Mouse (Mus musculus) stomach, embryonic 16.5 days (tissue): ENCODE data around the gene 4930486L24Rik. TPM values are rescaled to one million over a fixed set of nuclear protein-coding genes. Genes with fewer than 3 reads are reported as not detected.

ENCODE experiments used
- ATAC-seq: fragments of 200-750 bp; cut with Nextera tagmentation; 2 replicates; pipeline ENCODE4 v1.8.0; 2017; ENCODE audit warnings: moderate number of reproducible peaks, moderate TSS enrichment; ENCODE audit not compliant: insufficient read depth, low FRiP score
- H3K27ac ChIP-seq: fragments of 300-500 bp; sonication (generic); 2 replicates; pipeline ENCODE4 v1.5.1; 2014; ENCODE audit warnings: low read length
- H3K27me3 ChIP-seq: fragments of 300-500 bp; sonication (generic); 2 replicates; pipeline ENCODE4 v1.6.1; 2014; ENCODE audit warnings: low read length, control low read depth, mixed read lengths; ENCODE audit not compliant: control insufficient read depth, insufficient read depth
- H3K36me3 ChIP-seq: fragments of 300-500 bp; sonication (generic); 2 replicates; pipeline ENCODE4 v1.6.1; 2014; ENCODE audit warnings: low read length; ENCODE audit not compliant: control insufficient read depth, insufficient read depth
- H3K4me1 ChIP-seq: fragments of 300-500 bp; sonication (generic); 2 replicates; pipeline ENCODE4 v1.6.1; 2014; ENCODE audit warnings: low read length, control low read depth, mixed read lengths; ENCODE audit not compliant: control insufficient read depth, insufficient read depth
- H3K4me2 ChIP-seq: fragments of 300-500 bp; sonication (generic); 2 replicates; pipeline ENCODE4 v1.6.1; 2014; ENCODE audit warnings: low read depth, low read length, mixed read lengths
- H3K4me3 ChIP-seq: fragments of 300-500 bp; sonication (generic); replicated peaks from 2 replicates; pipeline ENCODE4 v1.5.1; 2014; ENCODE audit warnings: mild to moderate bottlenecking, low read length
- H3K9ac ChIP-seq: fragments of 300-500 bp; sonication (generic); 2 replicates; pipeline ENCODE4 v1.6.1; 2014; ENCODE audit warnings: low read length
- H3K9me3 ChIP-seq: fragments of 300-500 bp; sonication (generic); replicated peaks from 2 replicates; pipeline ENCODE4 v1.6.1; 2016; ENCODE audit warnings: low read length, control low read depth; ENCODE audit not compliant: control insufficient read depth
- WGBS: fragments of 180-500 bp; shearing (Covaris S2); extraction: QIAGEN DNeasy Blood & Tissue Kit; methylation state at CpG from one replicate; pipeline ENCODE4 v1.1.7; 2014; 5-methylcytosine and 5-hydroxymethylcytosine counted together
- polyA plus RNA-seq: library from polyadenylated mRNA; unstranded; fragments of >200 nt; fragmentation: Nextera tagmentation; extraction: Ambion mirVana; gene quantifications from 2 replicates; pipeline ENCODE4 v1.2.1, GENCODE M21; 2015

Gene 4930486L24Rik
- polyA plus RNA-seq, 1 experiment from 2014 or later, result not detected

GRCm38 (mm10) chr13:60839353-60839902, 24.8 kb downstream of the 4930486L24Rik start:
- H3K27me3 ChIP-seq, result no peaks in the 10 kb centered on the region
- H3K9ac ChIP-seq, result no peak overlapping the region
- H3K4me2 ChIP-seq, result no peak overlapping the region
- ATAC-seq, result no peak
- no peak overlapping the region for H3K27ac ChIP-seq
- H3K4me3 ChIP-seq, result no peak overlapping the region
- H3K36me3 ChIP-seq, result no peaks in the 10 kb centered on the region
- H3K9me3 ChIP-seq, result no peaks in the 10 kb centered on the region
- H3K4me1 ChIP-seq, result no peaks in the 10 kb centered on the region
- WGBS, result 76% methylated on average over 2 of the region's 2 CpGs

GRCm38 (mm10) chr13:60826052-60826451, 38.2 kb downstream of the 4930486L24Rik start:
- H3K36me3 ChIP-seq, result no peaks in the 10 kb centered on the region
- no peaks in the 10 kb centered on the region for H3K9me3 ChIP-seq
- no peak for ATAC-seq
- H3K4me3 ChIP-seq, result no peak overlapping the region
- H3K27ac ChIP-seq, result no peak overlapping the region
- H3K9ac ChIP-seq, result no peak overlapping the region
- H3K4me2 ChIP-seq, result no peak overlapping the region
- no peaks in the 10 kb centered on the region for H3K4me1 ChIP-seq
- no peaks in the 10 kb centered on the region for H3K27me3 ChIP-seq
- whole genome bisulfite sequencing, result 59% methylated on average over 3 of the region's 3 CpGs

GRCm38 (mm10) chr13:60820486-60821175, 43.6 kb downstream of the 4930486L24Rik start:
- ATAC-seq, result no peak
- Histone ChIP-seq H3K36me3 (no peaks in the 10 kb centered on the region), H3K9me3 (no peaks in the 10 kb centered on the region), H3K9ac (no peak overlapping the region), H3K27me3 (no peaks in the 10 kb centered on the region), H3K4me3 (no peak overlapping the region), H3K4me2 (no peak overlapping the region), H3K4me1 (no peaks in the 10 kb centered on the region), H3K27ac (no peak overlapping the region)
- 57% methylated on average over 3 of the region's 3 CpGs for WGBS

GRCm38 (mm10) chr13:60819469-60819868, 44.8 kb downstream of the 4930486L24Rik start:
- H3K4me2 ChIP-seq, result no peak overlapping the region
- no peaks in the 10 kb centered on the region for H3K4me1 ChIP-seq
- H3K9me3 ChIP-seq, result no peaks in the 10 kb centered on the region
- H3K9ac ChIP-seq, result no peak overlapping the region
- no peak overlapping the region for H3K27ac ChIP-seq
- H3K27me3 ChIP-seq, result no peaks in the 10 kb centered on the region
- WGBS, result 7% methylated on average over 7 of the region's 7 CpGs
- no peak overlapping the region for H3K4me3 ChIP-seq
- H3K36me3 ChIP-seq, result no peaks in the 10 kb centered on the region
- ATAC-seq, result no peak

- Histone ChIP-seq H3K27ac (no peak overlapping the region), H3K9me3 (no peaks in the 10 kb centered on the region), H3K4me1 (no peaks in the 10 kb centered on the region), H3K27me3 (no peaks in the 10 kb centered on the region), H3K4me3 (no peak overlapping the region), H3K4me2 (no peak overlapping the region), H3K9ac (no peak overlapping the region), H3K36me3 (no peaks in the 10 kb centered on the region)
- no peak for ATAC-seq
- WGBS, result 60% methylated on average over 1 of the region's 1 CpGs
Observed at GRCm38 (mm10) chr13:60813722-60814121, 50.6 kb downstream of the 4930486L24Rik start.

GRCm38 (mm10) chr13:60812768-60813167, 51.5 kb downstream of the 4930486L24Rik start:
- H3K4me3 ChIP-seq, result no peak overlapping the region
- H3K4me2 ChIP-seq, result no peak overlapping the region
- H3K36me3 ChIP-seq, result no peaks in the 10 kb centered on the region
- 54% methylated on average over 6 of the region's 6 CpGs for WGBS
- H3K27me3 ChIP-seq, result no peaks in the 10 kb centered on the region
- H3K9ac ChIP-seq, result no peak overlapping the region
- no peak overlapping the region for H3K27ac ChIP-seq
- no peak for ATAC-seq
- H3K9me3 ChIP-seq, result no peaks in the 10 kb centered on the region
- H3K4me1 ChIP-seq, result no peaks in the 10 kb centered on the region

- Histone ChIP-seq H3K9me3 (no peaks in the 10 kb centered on the region), H3K27me3 (no peaks in the 10 kb centered on the region), H3K4me1 (no peaks in the 10 kb centered on the region), H3K4me3 (no peak overlapping the region), H3K9ac (no peak overlapping the region), H3K4me2 (no peak overlapping the region), H3K27ac (no peak overlapping the region), H3K36me3 (no peaks in the 10 kb centered on the region)
- WGBS, result 60% methylated on average over 2 of the region's 2 CpGs
- no peak for ATAC-seq
Observed at GRCm38 (mm10) chr13:60809690-60810089, 54.6 kb downstream of the 4930486L24Rik start.

GRCm38 (mm10) chr13:60802749-60803148, 61.5 kb downstream of the 4930486L24Rik start, which contains the start of gene Ctsll3:
Ctsll3 (minus strand) TSS chr13:60802849.
- ATAC-seq, result no peak

More at GRCm38 (mm10) chr13:60802749-60803148, 61.5 kb downstream of the 4930486L24Rik start, which contains the start of gene Ctsll3:
- H3K27me3 ChIP-seq, result no peaks in the 10 kb centered on the region
- no peak within 1 kb of the TSS for H3K9ac ChIP-seq
- H3K36me3 ChIP-seq, result no peaks in the 10 kb centered on the region
- no peak within 1 kb of the TSS for H3K4me2 ChIP-seq
- H3K4me3 ChIP-seq, result no peak within 1 kb of the TSS
- H3K4me1 ChIP-seq, result no peaks in the 10 kb centered on the region
- no peak within 1 kb of the TSS for H3K27ac ChIP-seq
- H3K9me3 ChIP-seq, result no peaks in the 10 kb centered on the region
- 52% methylated on average over 1 of the region's 1 CpGs for WGBS
